Mouse (Mus musculus) heart, embryonic 12.5 days (tissue): ENCODE data around the gene Akap4. TPM values are rescaled to one million over a fixed set of nuclear protein-coding genes. Genes with fewer than 3 reads are reported as not detected.

Source experiments
- ATAC-seq: fragments of 200-750 bp; cut with Nextera tagmentation; 2 replicates; pipeline ENCODE4 v1.8.0; 2017; ENCODE audit warnings: moderate TSS enrichment, moderate library complexity; ENCODE audit not compliant: insufficient number of reproducible peaks, low FRiP score
- H3K27ac ChIP-seq: fragments of 300-500 bp; sonication (generic); 2 replicates; pipeline ENCODE4 v1.5.1; 2016; ENCODE audit warnings: mild to moderate bottlenecking, moderate library complexity; ENCODE audit not compliant: poor library complexity, severe bottlenecking
- H3K27me3 ChIP-seq: fragments of 300-500 bp; sonication (generic); replicated peaks from 2 replicates; pipeline ENCODE4 v1.6.1; 2016; ENCODE audit warnings: mild to moderate bottlenecking, moderate library complexity
- H3K36me3 ChIP-seq: fragments of 300-500 bp; sonication (generic); 2 replicates; pipeline ENCODE4 v1.6.1; 2016; ENCODE audit warnings: mild to moderate bottlenecking, moderate library complexity
- H3K4me1 ChIP-seq: fragments of 300-500 bp; sonication (generic); replicated peaks from 2 replicates; pipeline ENCODE4 v1.6.1; 2016; ENCODE audit warnings: mild to moderate bottlenecking
- H3K4me2 ChIP-seq: fragments of 300-500 bp; sonication (generic); 2 replicates; pipeline ENCODE4 v1.6.1; 2016; ENCODE audit warnings: mild to moderate bottlenecking, moderate library complexity
- H3K4me3 ChIP-seq: fragments of 300-500 bp; sonication (generic); 2 replicates; pipeline ENCODE4 v1.5.1; 2016; ENCODE audit warnings: mild to moderate bottlenecking
- H3K9ac ChIP-seq: fragments of 300-500 bp; sonication (generic); 2 replicates; pipeline ENCODE4 v1.6.1; 2016; ENCODE audit warnings: mild to moderate bottlenecking, moderate library complexity
- H3K9me3 ChIP-seq: fragments of 300-500 bp; sonication (generic); replicated peaks from 2 replicates; pipeline ENCODE4 v1.6.1; 2016; ENCODE audit warnings: mild to moderate bottlenecking, moderate library complexity
- whole genome bisulfite sequencing: fragments of 180-500 bp; shearing (Covaris S2); methylation state at CpG from one replicate; pipeline ENCODE4 v1.1.7; 2016; 5-methylcytosine and 5-hydroxymethylcytosine counted together
- polyA plus RNA-seq: library from polyadenylated mRNA; unstranded; fragments of >200 nt; fragmentation: Nextera tagmentation; extraction: Ambion mirVana; gene quantifications from 2 replicates; pipeline ENCODE4 v1.2.1, GENCODE M21; 2016

Akap4 gene
- not detected in 2 replicates for polyA plus RNA-seq

DNA sequence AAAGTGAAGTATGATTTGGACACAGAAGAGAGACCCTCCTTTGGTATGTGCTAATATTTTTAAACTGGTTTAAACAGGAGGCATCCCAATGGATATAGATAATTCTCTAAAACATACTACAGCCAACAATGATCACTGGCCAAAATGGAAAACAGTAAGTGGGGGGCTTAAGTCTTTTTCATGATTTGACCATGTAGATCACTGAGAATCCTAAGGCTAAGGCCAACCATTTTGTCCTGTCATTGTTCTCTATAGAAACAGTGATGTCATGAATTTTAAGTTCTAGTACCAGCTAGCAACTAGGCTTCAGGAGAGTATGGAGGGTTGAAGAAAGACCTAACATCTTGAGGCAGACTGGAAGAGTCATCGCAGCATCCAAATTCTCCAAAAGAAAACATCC is at the start of gene Akap4:
Gene Akap4 (plus strand): TSS at position 301 of the 400 bp plus-strand sequence.
- 94% methylated on average over 1 of the region's 1 CpGs for WGBS
- Histone ChIP-seq H3K27me3 (no peaks in the 10 kb centered on the region), H3K27ac (no peak within 1 kb of the TSS), H3K4me3 (no peak within 1 kb of the TSS), H3K9me3 (peaks cover 13% of the 10 kb centered on the region), H3K4me2 (no peak within 1 kb of the TSS), H3K36me3 (no peaks in the 10 kb centered on the region), H3K4me1 (no peaks in the 10 kb centered on the region), H3K9ac (no peak within 1 kb of the TSS)
- ATAC-seq = no peak

- Histone ChIP-seq H3K27ac (no peak within 1 kb of the TSS), H3K9me3 (no peaks in the 10 kb centered on the region), H3K9ac (no peak within 1 kb of the TSS), H3K4me1 (no peaks in the 10 kb centered on the region), H3K4me2 (no peak within 1 kb of the TSS), H3K27me3 (no peaks in the 10 kb centered on the region), H3K4me3 (no peak within 1 kb of the TSS), H3K36me3 (no peaks in the 10 kb centered on the region)
- no peak for ATAC-seq
- WGBS = 90% methylated on average over 19 of the region's 19 CpGs
Observed at GRCm38 (mm10) chrX:7041519-7041918, 25.8 kb upstream of the Akap4 start, which contains the start of gene Ccnb3. Gene Ccnb3, minus strand, starts transcription at chrX:7041619.

DNA sequence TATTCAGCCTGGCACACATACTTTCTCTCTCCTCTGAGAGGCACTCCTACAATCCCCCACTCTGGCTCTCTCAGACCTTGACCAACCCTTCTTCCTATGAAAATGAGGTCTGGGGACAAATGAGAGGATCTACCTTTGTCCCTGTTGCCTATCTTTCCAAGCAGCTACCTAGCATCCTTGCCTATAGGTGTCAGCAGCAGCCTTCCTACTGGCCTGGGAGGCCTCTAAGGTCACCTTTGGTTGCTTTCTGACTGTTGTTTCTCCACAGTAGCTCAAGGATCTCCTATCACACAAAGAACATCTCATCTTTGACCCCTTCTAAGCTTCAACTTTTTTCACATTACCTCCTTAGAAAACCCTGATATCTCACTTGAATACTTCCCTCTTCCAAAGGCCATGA is 10.3 kb upstream of the Akap4 start:
- no peaks in the 10 kb centered on the region for H3K27me3 ChIP-seq
- H3K27ac ChIP-seq = no peak overlapping the region
- no peak overlapping the region for H3K9ac ChIP-seq
- no peaks in the 10 kb centered on the region for H3K9me3 ChIP-seq
- no peak overlapping the region for H3K4me2 ChIP-seq
- no peaks in the 10 kb centered on the region for H3K36me3 ChIP-seq
- no peaks in the 10 kb centered on the region for H3K4me1 ChIP-seq
- no peak overlapping the region for H3K4me3 ChIP-seq
- no peak for ATAC-seq

DNA sequence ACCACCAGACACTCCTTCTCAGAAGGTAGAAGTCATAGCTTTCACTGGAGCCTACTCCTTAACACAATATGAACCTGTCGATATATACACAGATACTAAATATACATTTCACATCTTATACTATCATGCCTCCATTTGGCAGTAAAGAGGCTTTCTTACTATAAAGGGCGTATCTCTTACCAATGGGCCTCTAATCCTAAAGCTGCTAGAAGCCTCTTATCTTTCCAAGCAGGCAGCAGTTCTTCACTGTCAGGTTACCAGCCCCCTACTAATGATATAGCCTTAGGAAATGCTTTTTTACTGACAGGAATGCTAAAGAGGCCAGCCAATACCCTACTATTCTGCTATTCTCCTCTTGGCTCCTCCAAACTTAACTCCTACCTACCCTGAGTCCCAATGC is 9.7 kb upstream of the Akap4 start:
- Histone ChIP-seq H3K27me3 (no peaks in the 10 kb centered on the region), H3K9ac (no peak overlapping the region), H3K36me3 (no peaks in the 10 kb centered on the region), H3K4me1 (no peaks in the 10 kb centered on the region), H3K4me2 (no peak overlapping the region), H3K4me3 (no peak overlapping the region), H3K9me3 (no peaks in the 10 kb centered on the region), H3K27ac (no peak overlapping the region)
- ATAC-seq = no peak
- WGBS = 41% methylated on average over 2 of the region's 2 CpGs

GRCm38 (mm10) chrX:7064109-7064508 is 3.2 kb upstream of the Akap4 start:
- H3K27ac ChIP-seq = no peak overlapping the region
- H3K27me3 ChIP-seq = no peaks in the 10 kb centered on the region
- H3K9me3 ChIP-seq = no peaks in the 10 kb centered on the region
- no peak overlapping the region for H3K4me3 ChIP-seq
- H3K4me1 ChIP-seq = no peaks in the 10 kb centered on the region
- no peak overlapping the region for H3K4me2 ChIP-seq
- no peak overlapping the region for H3K9ac ChIP-seq
- H3K36me3 ChIP-seq = no peaks in the 10 kb centered on the region
- ATAC-seq = no peak

DNA sequence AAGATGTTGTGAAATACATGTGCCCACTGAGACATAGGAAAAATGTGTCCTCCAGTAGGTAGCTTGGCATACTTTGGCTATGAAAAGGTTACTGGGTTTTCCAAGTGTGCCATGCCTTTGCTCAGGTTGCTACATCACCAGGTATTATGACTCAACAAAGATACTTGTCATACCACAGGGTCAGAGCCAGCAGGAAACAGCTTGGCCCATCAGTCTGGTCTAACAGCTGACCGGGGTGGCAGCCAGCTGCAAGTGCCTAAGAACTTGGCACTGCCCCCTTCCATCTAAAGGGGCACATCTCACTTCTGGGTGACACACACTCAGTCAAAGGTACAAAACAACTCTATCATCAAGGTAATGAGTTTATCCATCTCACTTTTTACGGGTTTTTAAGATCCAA is 683 bp downstream of the Akap4 start:
- no peak overlapping the region for H3K4me3 ChIP-seq
- H3K9ac ChIP-seq = no peak overlapping the region
- WGBS = 74% methylated on average over 2 of the region's 2 CpGs
- no peak overlapping the region for H3K4me2 ChIP-seq
- H3K9me3 ChIP-seq = peaks cover 15% of the 10 kb centered on the region
- no peaks in the 10 kb centered on the region for H3K36me3 ChIP-seq
- H3K4me1 ChIP-seq = no peaks in the 10 kb centered on the region
- H3K27me3 ChIP-seq = no peaks in the 10 kb centered on the region
- ATAC-seq = no peak
- H3K27ac ChIP-seq = no peak overlapping the region

- 24% methylated on average over 6 of the region's 6 CpGs for WGBS
- H3K27ac ChIP-seq = peak overlapping the region; percentile 71
- no peak overlapping the region for H3K9ac ChIP-seq
- no peaks in the 10 kb centered on the region; the same call in 1 of the 2 replicates for H3K9me3 ChIP-seq
- H3K4me3 ChIP-seq = no peak overlapping the region
- ATAC-seq = peak; percentile 51; the same call in 1 of the 2 replicates
- peaks cover 13% of the 10 kb centered on the region; the same call in 1 of the 2 replicates for H3K4me1 ChIP-seq
- H3K36me3 ChIP-seq = no peaks in the 10 kb centered on the region
- no peaks in the 10 kb centered on the region for H3K27me3 ChIP-seq
- peak overlapping the region; percentile 15; the same call in 1 of the 2 replicates for H3K4me2 ChIP-seq
Observed at GRCm38 (mm10) chrX:7079820-7080429, 12.6 kb downstream of the Akap4 start.

DNA sequence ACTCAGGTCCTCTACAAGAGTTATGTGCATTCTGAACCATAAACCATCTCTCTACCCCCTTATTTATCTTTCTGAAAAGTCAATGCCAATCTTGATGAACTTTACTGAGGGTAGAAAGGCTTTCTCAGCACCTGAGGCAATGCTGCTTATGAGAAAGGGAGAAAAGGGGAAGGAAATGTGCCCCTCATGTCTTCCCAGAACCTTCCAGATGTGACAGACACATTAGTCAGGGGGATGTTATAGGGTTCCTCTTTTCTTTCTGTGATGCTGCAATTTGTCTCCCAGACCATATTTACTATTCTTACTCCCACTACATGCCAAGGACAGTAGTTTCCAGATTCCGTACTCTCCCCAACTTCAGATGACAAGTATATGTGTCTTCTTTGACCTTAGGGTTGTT is 18.6 kb downstream of the Akap4 start:
- no peak for ATAC-seq
- 81% methylated on average over 1 of the region's 1 CpGs for WGBS
- no peaks in the 10 kb centered on the region for H3K4me1 ChIP-seq
- no peaks in the 10 kb centered on the region for H3K9me3 ChIP-seq
- no peaks in the 10 kb centered on the region for H3K36me3 ChIP-seq
- H3K27ac ChIP-seq = no peak overlapping the region
- no peaks in the 10 kb centered on the region for H3K27me3 ChIP-seq
- H3K9ac ChIP-seq = no peak overlapping the region
- no peak overlapping the region for H3K4me3 ChIP-seq
- no peak overlapping the region for H3K4me2 ChIP-seq

DNA sequence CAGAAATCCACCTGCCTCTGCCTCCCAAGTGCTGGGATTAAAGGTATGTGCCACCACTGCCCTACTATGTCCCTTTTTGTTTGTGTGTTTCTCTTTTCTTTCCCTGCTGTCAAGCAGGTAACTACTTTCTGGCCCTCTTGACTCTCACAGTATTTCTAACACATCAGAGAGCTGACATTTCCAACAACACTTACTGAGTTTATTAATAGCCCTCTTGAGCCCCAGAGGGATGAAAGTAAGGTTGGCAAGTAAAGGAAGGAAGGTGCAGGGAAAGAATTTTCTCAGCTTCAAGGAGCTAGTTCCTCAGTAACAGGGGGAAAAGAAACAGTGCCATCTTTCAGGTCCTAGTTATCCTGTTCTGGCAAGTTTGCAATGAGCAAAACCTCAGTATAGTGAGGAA is 23.0 kb downstream of the Akap4 start:
- Histone ChIP-seq H3K27me3 (no peaks in the 10 kb centered on the region), H3K36me3 (no peaks in the 10 kb centered on the region), H3K4me1 (no peaks in the 10 kb centered on the region), H3K27ac (peak overlapping the region; percentile 57), H3K9me3 (no peaks in the 10 kb centered on the region), H3K4me2 (no peak overlapping the region), H3K4me3 (no peak overlapping the region), H3K9ac (no peak overlapping the region)
- ATAC-seq = no peak

GRCm38 (mm10) chrX:7102280-7102679 is 35.0 kb downstream of the Akap4 start:
- Histone ChIP-seq H3K4me3 (no peak overlapping the region), H3K9ac (no peak overlapping the region), H3K36me3 (no peaks in the 10 kb centered on the region), H3K9me3 (no peaks in the 10 kb centered on the region), H3K27me3 (no peaks in the 10 kb centered on the region), H3K4me1 (no peaks in the 10 kb centered on the region), H3K4me2 (no peak overlapping the region), H3K27ac (no peak overlapping the region)
- ATAC-seq = no peak

GRCm38 (mm10) chrX:7114885-7115284 is 47.6 kb downstream of the Akap4 start:
- no peaks in the 10 kb centered on the region for H3K27me3 ChIP-seq
- no peaks in the 10 kb centered on the region for H3K4me1 ChIP-seq
- whole genome bisulfite sequencing = 76% methylated on average over 3 of the region's 3 CpGs
- no peak overlapping the region for H3K4me3 ChIP-seq
- no peak overlapping the region for H3K27ac ChIP-seq
- H3K9ac ChIP-seq = no peak overlapping the region
- H3K4me2 ChIP-seq = no peak overlapping the region
- ATAC-seq = no peak
- H3K36me3 ChIP-seq = no peaks in the 10 kb centered on the region
- H3K9me3 ChIP-seq = no peaks in the 10 kb centered on the region

GRCm38 (mm10) chrX:7121618-7122280 is 54.4 kb downstream of the Akap4 start:
- no peak overlapping the region for H3K9ac ChIP-seq
- ATAC-seq = no peak
- no peak overlapping the region for H3K27ac ChIP-seq
- no peak overlapping the region for H3K4me2 ChIP-seq
- H3K27me3 ChIP-seq = no peaks in the 10 kb centered on the region
- H3K9me3 ChIP-seq = no peaks in the 10 kb centered on the region
- no peak overlapping the region for H3K4me3 ChIP-seq
- H3K36me3 ChIP-seq = no peaks in the 10 kb centered on the region
- 0 out of 2 replicates have a peak, but pooled peaks cover 3% of the 10 kb centered on the region for H3K4me1 ChIP-seq
- 65% methylated on average over 4 of the region's 4 CpGs for WGBS
